Mouse (Mus musculus): ENCODE measurements at regions not wholly inside any gene's neighbourhood (a gene's known extent, or its start where the extent isn't known, plus 50 kb on each side); places are given as distances from the start of the nearest gene placed in this dataset.

- in situ Hi-C loops (cut with MboI, MseI), result no loop called here
Observed at GRCm38 (mm10) chr1:23214462-23215158, 112.6 kb upstream of the 4933415F23Rik start.

GRCm38 (mm10) chr1:23207843-23208242 lies 105.8 kb upstream of the 4933415F23Rik start:
- in situ Hi-C loops (cut with MboI, MseI), result no loop called here

- in situ Hi-C loops (cut with MboI, MseI), result no loop called here
Observed at GRCm38 (mm10) chr1:23207024-23207423, 105.0 kb upstream of the 4933415F23Rik start.

- in situ Hi-C loops (cut with MboI, MseI), result no loop called here
Observed at GRCm38 (mm10) chr1:23202511-23203435, 100.7 kb upstream of the 4933415F23Rik start.

- in situ Hi-C loops (cut with MboI, MseI), result no loop called here
Observed at GRCm38 (mm10) chr1:23200460-23200859, 98.4 kb upstream of the 4933415F23Rik start.

GRCm38 (mm10) chr1:23190316-23191005 lies 88.4 kb upstream of the 4933415F23Rik start:
- in situ Hi-C loops (cut with MboI, MseI), result no loop called here

- in situ Hi-C loops (cut with MboI, MseI), result no loop called here
Observed at GRCm38 (mm10) chr1:23189790-23190189, 87.7 kb upstream of the 4933415F23Rik start.

GRCm38 (mm10) chr1:23188216-23188615 lies 86.2 kb upstream of the 4933415F23Rik start:
- in situ Hi-C loops (cut with MboI, MseI), result no loop called here

GRCm38 (mm10) chr1:23187446-23188206 lies 85.6 kb upstream of the 4933415F23Rik start:
- in situ Hi-C loops (cut with MboI, MseI), result no loop called here

GRCm38 (mm10) chr1:23184728-23185127 lies 82.7 kb upstream of the 4933415F23Rik start:
- in situ Hi-C loops (cut with MboI, MseI), result no loop called here

GRCm38 (mm10) chr1:23182541-23182940 lies 80.5 kb upstream of the 4933415F23Rik start:
- in situ Hi-C loops (cut with MboI, MseI), result no loop called here

- in situ Hi-C loops (cut with MboI, MseI), result no loop called here
Observed at GRCm38 (mm10) chr1:23178335-23178974, 76.4 kb upstream of the 4933415F23Rik start.

- in situ Hi-C loops (cut with MboI, MseI), result no loop called here
Observed at GRCm38 (mm10) chr1:23174022-23174421, 72.0 kb upstream of the 4933415F23Rik start.

GRCm38 (mm10) chr1:23173054-23173802 lies 71.2 kb upstream of the 4933415F23Rik start:
- in situ Hi-C loops (cut with MboI, MseI), result no loop called here

- in situ Hi-C loops (cut with MboI, MseI), result no loop called here
Observed at GRCm38 (mm10) chr1:23171336-23171735, 69.3 kb upstream of the 4933415F23Rik start.

- in situ Hi-C loops (cut with MboI, MseI), result no loop called here
Observed at GRCm38 (mm10) chr1:23170711-23171110, 68.7 kb upstream of the 4933415F23Rik start.

- in situ Hi-C loops (cut with MboI, MseI), result no loop called here
Observed at GRCm38 (mm10) chr1:23168504-23168903, 66.5 kb upstream of the 4933415F23Rik start.

GRCm38 (mm10) chr1:23163371-23163935 lies 61.4 kb upstream of the 4933415F23Rik start:
- in situ Hi-C loops (cut with MboI, MseI), result no loop called here

- in situ Hi-C loops (cut with MboI, MseI), result no loop called here
Observed at GRCm38 (mm10) chr1:23162766-23163165, 60.7 kb upstream of the 4933415F23Rik start.

Measured in regulatory T cell (primary cell).